Mouse (Mus musculus) testis, adult 2 months (tissue): ENCODE measurements at regions not wholly inside any gene's neighbourhood (a gene's known extent, or its start where the extent isn't known, plus 50 kb on each side); places are given as distances from the start of the nearest gene placed in this dataset.

Experiments
- H3K27ac ChIP-seq: fragments of 200-500 bp; 2 replicates; pipeline ENCODE4 v1.5.1; 2012; ENCODE audit warnings: low read depth, low read length; ENCODE audit not compliant: control insufficient read depth, insufficient read depth
- H3K27me3 ChIP-seq: fragments of 200-500 bp; 2 replicates; pipeline ENCODE4 v1.6.1; 2012; ENCODE audit warnings: mild to moderate bottlenecking, low read length, moderate library complexity; ENCODE audit not compliant: control insufficient read depth, insufficient read depth
- H3K36me3 ChIP-seq: fragments of 200-500 bp; 2 replicates; pipeline ENCODE4 v1.6.1; 2012; ENCODE audit warnings: mild to moderate bottlenecking, low read length; ENCODE audit not compliant: control insufficient read depth, insufficient read depth
- H3K4me1 ChIP-seq: fragments of 200-500 bp; 2 replicates; pipeline ENCODE4 v1.6.1; 2012; ENCODE audit warnings: low read length; ENCODE audit not compliant: control insufficient read depth, insufficient read depth
- H3K4me3 ChIP-seq: fragments of 200-500 bp; 2 replicates; pipeline ENCODE4 v1.5.1; 2012; ENCODE audit warnings: low read depth, mild to moderate bottlenecking, low read length, moderate library complexity, mixed read lengths; ENCODE audit not compliant: control insufficient read depth
- CTCF ChIP-seq: fragments of 200-500 bp; IDR thresholded peaks from 2 replicates; pipeline ENCODE4 v1.5.1; 2012; ENCODE audit warnings: low read depth, mild to moderate bottlenecking, inconsistent platforms, low read length, moderate library complexity; ENCODE audit not compliant: control insufficient read depth, insufficient read depth, insufficient replicate concordance
- POLR2A ChIP-seq: fragments of 200-500 bp; IDR thresholded peaks from 2 replicates; pipeline ENCODE4 v1.6.1; 2012; ENCODE audit warnings: low read depth, mild to moderate bottlenecking, inconsistent platforms, low read length, moderate library complexity; ENCODE audit not compliant: control insufficient read depth

- no peak overlapping the region for H3K4me3 ChIP-seq
- H3K27me3 ChIP-seq, result no peaks in the 10 kb centered on the region
- TF ChIP-seq CTCF (no peak; the same call in 1 of the 2 replicates), POLR2A (no peak)
- no peaks in the 10 kb centered on the region for H3K36me3 ChIP-seq
- peaks cover 4% of the 10 kb centered on the region for H3K4me1 ChIP-seq
- H3K27ac ChIP-seq, result no peak overlapping the region
Observed at GRCm38 (mm10) chr6:100127221-100128143, 159.8 kb downstream of the Rybp start.

DNA sequence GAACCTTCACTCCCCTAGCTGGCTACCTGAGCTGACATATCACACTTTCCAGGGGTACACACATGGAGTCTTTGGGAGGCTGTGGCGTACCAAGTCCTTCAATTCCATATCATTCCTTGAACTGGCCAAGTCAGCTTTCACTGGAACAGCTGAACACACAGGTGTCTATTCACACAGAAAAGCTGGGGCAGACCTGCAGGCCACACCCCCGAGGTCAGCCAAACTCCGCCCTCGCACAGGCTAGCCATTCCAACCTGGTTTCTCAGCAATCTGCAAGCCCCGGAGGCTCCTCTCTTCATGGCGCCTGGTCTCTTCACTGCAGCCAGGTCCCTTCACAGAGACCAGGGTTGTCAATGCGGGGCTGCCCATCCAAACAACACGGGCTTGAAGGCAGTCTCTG lies 160.5 kb downstream of the Rybp start:
- H3K4me3 ChIP-seq, result peak overlapping the region; percentile 6; the same call in 1 of the 2 replicates
- no peak overlapping the region for H3K27ac ChIP-seq
- no peak for TF ChIP-seq CTCF
- TF ChIP-seq POLR2A, result no peak
- no peaks in the 10 kb centered on the region for H3K27me3 ChIP-seq
- H3K4me1 ChIP-seq, result peaks cover 4% of the 10 kb centered on the region
- no peaks in the 10 kb centered on the region for H3K36me3 ChIP-seq

GRCm38 (mm10) chr6:100126326-100126725 lies 161.0 kb downstream of the Rybp start:
- TF ChIP-seq POLR2A (no peak), CTCF (no peak)
- Histone ChIP-seq H3K27me3 (no peaks in the 10 kb centered on the region), H3K27ac (no peak overlapping the region), H3K4me3 (peak overlapping the region; percentile 6; the same call in 1 of the 2 replicates), H3K4me1 (peaks cover 4% of the 10 kb centered on the region), H3K36me3 (no peaks in the 10 kb centered on the region)

DNA sequence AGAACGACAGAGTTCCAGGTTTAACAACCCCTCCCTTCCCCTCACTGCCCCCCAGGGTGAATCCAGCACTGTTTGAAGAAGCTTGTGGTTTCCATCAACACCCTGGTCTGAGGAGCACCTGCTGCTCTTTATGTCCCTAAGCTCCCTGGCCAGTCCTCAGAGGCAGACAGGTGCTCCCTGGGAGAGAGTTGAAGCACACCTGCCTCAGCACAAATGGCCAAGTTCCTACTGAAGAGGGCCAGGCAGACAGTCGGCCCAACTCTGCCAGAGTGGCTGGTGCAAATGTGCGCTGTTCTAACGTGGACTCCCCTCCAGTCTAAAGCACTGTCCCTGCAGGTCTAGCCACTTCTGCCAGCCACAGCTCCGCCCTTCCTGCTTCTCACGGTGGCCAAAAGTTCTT lies 166.0 kb downstream of the Rybp start:
- TF ChIP-seq POLR2A (no peak), CTCF (no peak)
- no peak overlapping the region for H3K4me3 ChIP-seq
- no peaks in the 10 kb centered on the region for H3K27me3 ChIP-seq
- H3K27ac ChIP-seq, result no peak overlapping the region
- H3K4me1 ChIP-seq, result no peaks in the 10 kb centered on the region; the same call in 1 of the 2 replicates
- H3K36me3 ChIP-seq, result no peaks in the 10 kb centered on the region

DNA sequence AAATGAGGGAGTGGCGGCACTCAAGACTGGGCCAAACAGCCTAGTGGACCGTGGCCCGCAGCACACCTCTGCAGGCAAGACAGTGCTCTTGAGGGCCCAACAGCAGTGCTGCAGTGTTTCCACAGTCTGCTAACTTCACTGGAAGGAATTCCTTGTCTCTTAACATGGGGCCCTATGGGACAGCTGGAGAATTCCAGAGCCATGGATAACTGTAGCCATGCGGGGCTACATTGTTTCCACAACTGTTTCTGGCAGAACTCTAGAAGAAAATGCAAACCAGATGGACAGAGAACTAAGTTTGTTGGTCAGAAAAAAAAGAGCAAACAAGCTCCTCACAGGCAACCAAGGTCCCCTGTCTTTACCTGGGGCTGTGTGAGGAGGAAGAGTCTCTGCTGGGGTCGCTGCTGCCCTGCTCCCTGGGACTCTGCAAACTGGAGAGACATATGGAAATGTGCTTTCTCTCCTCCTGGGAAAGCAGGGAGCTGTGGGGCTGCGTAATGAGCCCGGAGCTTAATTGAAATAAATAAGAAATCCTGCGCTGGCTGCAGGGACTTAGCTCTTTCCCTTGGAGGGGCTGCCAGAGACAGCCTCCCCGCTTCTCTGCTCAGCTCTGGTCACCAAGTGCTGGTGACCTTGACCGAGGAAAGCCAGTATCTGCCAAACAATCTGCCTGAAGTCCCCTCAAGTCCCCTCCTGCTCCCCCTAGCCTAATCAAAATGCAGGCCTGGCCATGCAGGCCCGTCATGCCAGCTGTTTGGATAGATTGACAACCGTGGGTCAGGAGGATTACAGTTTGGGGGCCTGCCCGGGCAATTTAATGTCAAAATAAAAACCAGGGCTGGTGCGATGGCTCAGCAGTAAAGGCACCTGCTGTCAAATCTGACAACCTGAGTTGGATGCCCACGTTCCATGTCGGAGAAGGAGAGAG lies 167.0 kb downstream of the Rybp start:
- TF ChIP-seq CTCF (no peak), POLR2A (no peak)
- H3K36me3 ChIP-seq, result no peaks in the 10 kb centered on the region
- H3K27me3 ChIP-seq, result no peaks in the 10 kb centered on the region
- no peak overlapping the region for H3K4me3 ChIP-seq
- H3K4me1 ChIP-seq, result no peaks in the 10 kb centered on the region; the same call in 1 of the 2 replicates
- no peak overlapping the region for H3K27ac ChIP-seq

DNA sequence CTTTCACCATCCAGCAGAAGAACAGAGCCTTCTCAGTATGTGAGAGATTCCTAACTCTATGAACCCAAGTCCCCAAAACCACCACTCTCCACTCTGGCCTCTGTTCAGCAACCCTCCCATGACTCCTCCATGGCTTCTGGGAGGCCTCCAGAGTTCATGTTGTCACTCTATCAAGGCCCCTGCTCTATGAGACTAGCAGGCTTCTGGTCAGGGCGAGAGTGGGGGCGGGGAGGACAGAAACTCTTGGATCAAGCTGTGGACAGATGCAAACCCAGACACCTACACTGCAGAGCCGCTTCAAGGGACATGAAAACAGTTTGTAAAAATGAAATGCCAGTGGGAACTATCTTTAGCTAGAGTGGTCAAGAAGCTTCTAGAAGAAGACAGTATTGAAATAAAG lies 170.2 kb downstream of the Rybp start:
- TF ChIP-seq CTCF (no peak), POLR2A (no peak)
- Histone ChIP-seq H3K36me3 (no peaks in the 10 kb centered on the region), H3K27ac (no peak overlapping the region), H3K4me3 (no peak overlapping the region), H3K4me1 (no peaks in the 10 kb centered on the region; the same call in 1 of the 2 replicates), H3K27me3 (no peaks in the 10 kb centered on the region)
